Mouse (Mus musculus) G1E (cell line): Measurements from ENCODE around the gene 4931428F04Rik.

Experiments
- CTCF ChIP-seq: IDR thresholded peaks from 2 replicates; pipeline ENCODE4 v1.5.1; 2012; ENCODE audit warnings: low read depth, low read length, inconsistent platforms, mixed read lengths
- GATA1 ChIP-seq: IDR thresholded peaks from 2 replicates; pipeline ENCODE4 v1.6.1; 2012; ENCODE audit warnings: borderline replicate concordance, low read length, inconsistent platforms, mixed read lengths

- TF ChIP-seq GATA1 (no peak), CTCF (no peak)
Observed at GRCm38 (mm10) chr8:105254966-105255350, 34.7 kb downstream of the 4931428F04Rik start, which contains the start of gene B3gnt9.
